Mouse (Mus musculus): Measurements from ENCODE around the gene Mtr. TPM values are rescaled to one million over a fixed set of nuclear protein-coding genes. Genes with fewer than 3 reads are reported as not detected.

The Mtr gene
- total and polyA plus RNA-seq, 2 experiments: 2.9 to 5.5 TPM

DNA sequence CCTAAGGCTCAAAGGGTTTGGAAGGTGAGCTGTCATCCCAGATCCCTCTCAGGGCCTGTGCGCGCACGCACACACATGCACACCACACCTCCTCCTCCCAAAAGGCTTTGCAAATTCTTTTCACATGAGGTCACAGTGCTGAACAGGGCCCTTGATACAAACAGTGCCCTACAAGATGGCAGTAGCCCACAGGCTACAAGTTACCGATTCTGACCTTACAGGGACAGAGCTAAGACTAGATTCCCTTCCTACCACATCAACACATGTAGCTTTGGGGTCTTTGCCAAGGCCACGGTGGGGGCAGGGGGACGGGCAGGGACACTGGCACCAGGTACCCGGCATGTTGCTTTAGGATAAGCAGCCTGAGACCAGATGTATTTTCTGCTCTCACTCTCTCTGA lies 35.9 kb upstream of the Mtr start:
- H3K9ac ChIP-seq (ENCODE audit: low read depth, low read length): no peak overlapping the region
- H3K36me3 ChIP-seq (ENCODE audit: control insufficient read depth, insufficient read depth, low read length): no peaks in the 10 kb centered on the region
- H3K4me1 ChIP-seq (ENCODE audit: control insufficient read depth, insufficient read depth, low read length): no peaks in the 10 kb centered on the region
- no peak for DNase-seq (ENCODE audit: extremely low read depth, low read depth, low spot score)
- no peaks in the 10 kb centered on the region for H3K79me2 ChIP-seq (ENCODE audit: control insufficient read depth, insufficient read depth, low read length)
- H3K27ac ChIP-seq (replicated peaks; ENCODE audit: insufficient read depth, low read depth, low read length): no peak overlapping the region
- H3K4me3 ChIP-seq (ENCODE audit: insufficient read depth, low read depth, low read length): no peak overlapping the region
- 90% methylated on average over 7 of the region's 7 CpGs for WGBS
- TF ChIP-seq POLR2A (IDR thresholded peaks at IDR 0.05; ENCODE audit: extremely low read depth, insufficient read depth, low read length): no peak
- no peak for TF ChIP-seq CTCF (IDR thresholded peaks at IDR 0.05; ENCODE audit: low read depth, low read length)
- H3K27me3 ChIP-seq (ENCODE audit: control insufficient read depth, insufficient read depth, low read length): no peaks in the 10 kb centered on the region

DNA sequence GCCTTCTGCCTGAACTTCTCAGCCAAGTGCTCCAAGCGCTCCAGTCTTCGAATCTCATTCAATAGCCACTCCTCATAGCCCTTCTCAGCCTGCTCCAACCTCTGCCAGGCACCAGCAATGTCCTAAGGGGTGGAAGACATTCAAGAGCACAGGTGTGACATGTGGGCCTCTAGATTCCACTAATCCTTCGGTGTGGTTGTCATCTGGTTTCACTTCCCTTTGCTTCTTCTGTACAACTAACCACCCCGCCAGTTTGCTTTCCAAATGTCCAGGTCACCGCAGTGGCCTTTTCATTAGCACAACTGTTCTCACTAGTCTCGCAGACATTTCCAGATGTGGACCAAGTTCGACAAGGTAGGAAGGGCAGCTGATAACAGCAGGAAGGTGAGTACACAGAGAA lies 32.8 kb upstream of the Mtr start:
- 91% methylated on average over 7 of the region's 7 CpGs for WGBS
- TF ChIP-seq CTCF (IDR thresholded peaks at IDR 0.05; ENCODE audit: low read depth, low read length): no peak
- TF ChIP-seq POLR2A (IDR thresholded peaks at IDR 0.05; ENCODE audit: extremely low read depth, insufficient read depth, low read length): no peak
- H3K4me3 ChIP-seq (ENCODE audit: insufficient read depth, low read depth, low read length): no peak overlapping the region

DNA sequence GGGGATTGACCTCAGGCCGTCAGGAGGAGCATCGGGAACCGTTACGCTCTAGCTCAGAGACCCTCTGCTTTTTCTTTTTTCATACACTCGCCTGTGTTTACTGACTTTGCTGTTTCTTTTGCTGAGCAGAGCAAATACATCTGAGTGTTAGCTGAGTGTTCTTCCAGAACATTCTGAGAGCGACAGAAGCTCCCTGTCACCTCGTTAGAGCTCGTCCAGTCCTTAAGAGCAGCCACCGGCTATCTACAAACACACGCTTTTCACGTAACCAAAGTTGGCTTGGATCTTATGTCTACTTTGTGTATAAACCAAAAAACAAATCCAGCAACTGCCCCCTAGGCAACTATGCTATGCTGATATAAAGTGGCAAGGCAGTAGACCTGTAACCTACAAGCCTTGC lies 26.6 kb upstream of the Mtr start:
- no peak for TF ChIP-seq CTCF (IDR thresholded peaks at IDR 0.05; ENCODE audit: low read depth, low read length)
- no peak for TF ChIP-seq POLR2A (IDR thresholded peaks at IDR 0.05; ENCODE audit: extremely low read depth, insufficient read depth, low read length)
- Histone ChIP-seq H3K27ac (replicated peaks; ENCODE audit: insufficient read depth, low read depth, low read length) (no peak overlapping the region), H3K27me3 (ENCODE audit: control insufficient read depth, insufficient read depth, low read length) (no peaks in the 10 kb centered on the region), H3K9ac (ENCODE audit: low read depth, low read length) (no peak overlapping the region), H3K36me3 (ENCODE audit: control insufficient read depth, insufficient read depth, low read length) (no peaks in the 10 kb centered on the region), H3K4me3 (ENCODE audit: insufficient read depth, low read depth, low read length) (no peak overlapping the region), H3K79me2 (ENCODE audit: control insufficient read depth, insufficient read depth, low read length) (no peaks in the 10 kb centered on the region), H3K4me1 (ENCODE audit: control insufficient read depth, insufficient read depth, low read length) (no peaks in the 10 kb centered on the region)
- WGBS: 92% methylated on average over 11 of the region's 11 CpGs
- DNase-seq (ENCODE audit: extremely low read depth, low read depth, low spot score): no peak

More for the DNA sequence above, 32.8 kb upstream of the Mtr start:
- no peaks in the 10 kb centered on the region for H3K79me2 ChIP-seq (ENCODE audit: control insufficient read depth, insufficient read depth, low read length)
- no peaks in the 10 kb centered on the region for H3K27me3 ChIP-seq (ENCODE audit: control insufficient read depth, insufficient read depth, low read length)
- no peaks in the 10 kb centered on the region for H3K4me1 ChIP-seq (ENCODE audit: control insufficient read depth, insufficient read depth, low read length)
- H3K27ac ChIP-seq (replicated peaks; ENCODE audit: insufficient read depth, low read depth, low read length): no peak overlapping the region
- DNase-seq (ENCODE audit: extremely low read depth, low read depth, low spot score): no peak
- H3K36me3 ChIP-seq (ENCODE audit: control insufficient read depth, insufficient read depth, low read length): no peaks in the 10 kb centered on the region
- H3K9ac ChIP-seq (ENCODE audit: low read depth, low read length): no peak overlapping the region

DNA sequence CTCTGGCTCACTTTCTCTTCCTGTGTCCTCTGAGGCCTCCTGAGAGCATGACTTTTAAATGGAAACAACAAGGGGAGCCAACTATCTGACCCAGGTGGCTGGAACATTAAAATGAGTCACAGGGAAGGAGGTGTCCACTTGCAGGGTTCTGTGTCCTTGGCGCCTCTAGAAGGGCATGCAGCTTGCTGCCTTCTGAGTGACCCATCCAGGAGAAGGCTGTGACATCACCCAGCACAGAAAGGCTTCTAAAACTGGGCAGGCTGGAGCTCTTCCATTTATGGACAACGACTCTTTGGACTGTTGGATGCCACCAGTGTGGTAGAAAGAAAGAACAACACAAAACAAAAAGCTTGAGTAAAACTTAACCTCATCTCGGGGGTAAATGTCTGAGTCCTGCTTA lies 25.9 kb upstream of the Mtr start:
- H3K4me1 ChIP-seq (ENCODE audit: control insufficient read depth, insufficient read depth, low read length): no peaks in the 10 kb centered on the region
- H3K27me3 ChIP-seq (ENCODE audit: control insufficient read depth, insufficient read depth, low read length): no peaks in the 10 kb centered on the region
- H3K36me3 ChIP-seq (ENCODE audit: control insufficient read depth, insufficient read depth, low read length): no peaks in the 10 kb centered on the region
- no peak overlapping the region for H3K27ac ChIP-seq (replicated peaks; ENCODE audit: insufficient read depth, low read depth, low read length)
- no peaks in the 10 kb centered on the region for H3K79me2 ChIP-seq (ENCODE audit: control insufficient read depth, insufficient read depth, low read length)
- DNase-seq (ENCODE audit: extremely low read depth, low read depth, low spot score): no peak
- WGBS: 86% methylated on average over 3 of the region's 3 CpGs
- H3K4me3 ChIP-seq (ENCODE audit: insufficient read depth, low read depth, low read length): no peak overlapping the region
- H3K9ac ChIP-seq (ENCODE audit: low read depth, low read length): no peak overlapping the region
- TF ChIP-seq CTCF (IDR thresholded peaks at IDR 0.05; ENCODE audit: low read depth, low read length) (no peak), POLR2A (IDR thresholded peaks at IDR 0.05; ENCODE audit: extremely low read depth, insufficient read depth, low read length) (no peak)

DNA sequence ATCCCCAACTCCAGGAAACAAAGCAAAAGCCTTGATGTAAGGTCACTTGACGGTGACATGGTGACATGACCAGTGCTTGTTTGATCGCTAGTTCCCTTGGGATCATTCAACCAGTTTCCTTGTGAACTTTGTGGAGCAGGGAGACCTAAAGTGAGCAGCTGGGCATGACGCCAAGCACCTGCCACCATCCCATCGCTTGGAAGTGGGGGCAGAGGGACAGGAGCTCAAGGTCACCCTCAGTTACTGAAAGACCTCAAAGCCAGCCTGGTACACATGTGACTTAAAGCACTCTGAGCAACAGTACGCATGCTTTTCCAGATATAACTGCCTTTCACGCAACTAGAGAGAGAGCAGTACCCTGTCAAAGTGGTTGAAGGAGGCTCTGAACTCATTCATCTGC lies 16.8 kb upstream of the Mtr start:
- Histone ChIP-seq H3K4me1 (ENCODE audit: control insufficient read depth, insufficient read depth, low read length) (no peaks in the 10 kb centered on the region), H3K27me3 (ENCODE audit: control insufficient read depth, insufficient read depth, low read length) (no peaks in the 10 kb centered on the region), H3K9ac (ENCODE audit: low read depth, low read length) (no peak overlapping the region), H3K36me3 (ENCODE audit: control insufficient read depth, insufficient read depth, low read length) (no peaks in the 10 kb centered on the region), H3K79me2 (ENCODE audit: control insufficient read depth, insufficient read depth, low read length) (no peaks in the 10 kb centered on the region), H3K27ac (replicated peaks; ENCODE audit: insufficient read depth, low read depth, low read length) (no peak overlapping the region), H3K4me3 (ENCODE audit: insufficient read depth, low read depth, low read length) (no peak overlapping the region)
- no peak for DNase-seq (ENCODE audit: extremely low read depth, low read depth, low spot score)
- no peak for TF ChIP-seq CTCF (IDR thresholded peaks at IDR 0.05; ENCODE audit: low read depth, low read length)
- no peak for TF ChIP-seq POLR2A (IDR thresholded peaks at IDR 0.05; ENCODE audit: extremely low read depth, insufficient read depth, low read length)
- WGBS: 56% methylated on average over 6 of the region's 6 CpGs

DNA sequence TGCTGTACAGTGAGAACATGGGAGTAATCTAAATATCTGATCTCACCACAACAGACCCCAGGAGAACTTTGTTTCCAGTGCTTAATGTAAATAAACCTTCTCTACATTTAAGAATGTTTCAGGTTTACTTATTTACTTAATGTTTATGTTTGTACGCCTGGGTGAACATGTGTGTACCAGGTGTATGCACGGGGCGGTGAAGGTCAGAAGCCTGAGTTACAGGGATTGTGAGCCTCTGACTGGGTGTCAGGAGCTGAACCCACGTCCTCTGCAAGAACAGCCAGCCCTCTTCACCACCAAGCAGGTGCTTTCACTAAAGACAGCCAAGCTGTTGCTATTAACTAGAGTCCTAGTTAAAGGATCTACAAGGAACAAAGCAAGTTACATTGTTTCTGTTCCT lies 16.3 kb upstream of the Mtr start:
- TF ChIP-seq CTCF (IDR thresholded peaks at IDR 0.05; ENCODE audit: low read depth, low read length) (no peak), POLR2A (IDR thresholded peaks at IDR 0.05; ENCODE audit: extremely low read depth, insufficient read depth, low read length) (no peak)
- Histone ChIP-seq H3K9ac (ENCODE audit: low read depth, low read length) (no peak overlapping the region), H3K4me1 (ENCODE audit: control insufficient read depth, insufficient read depth, low read length) (no peaks in the 10 kb centered on the region), H3K79me2 (ENCODE audit: control insufficient read depth, insufficient read depth, low read length) (no peaks in the 10 kb centered on the region), H3K27me3 (ENCODE audit: control insufficient read depth, insufficient read depth, low read length) (no peaks in the 10 kb centered on the region), H3K36me3 (ENCODE audit: control insufficient read depth, insufficient read depth, low read length) (no peaks in the 10 kb centered on the region), H3K4me3 (ENCODE audit: insufficient read depth, low read depth, low read length) (no peak overlapping the region), H3K27ac (replicated peaks; ENCODE audit: insufficient read depth, low read depth, low read length) (no peak overlapping the region)
- no peak for DNase-seq (ENCODE audit: extremely low read depth, low read depth, low spot score)
- WGBS: 79% methylated on average over 4 of the region's 4 CpGs

Measured in liver, adult 2 months (tissue).